Mouse (Mus musculus) limb, embryonic 12.5 days (tissue): ENCODE results near the gene Doxl2. TPM values are rescaled to one million over a fixed set of nuclear protein-coding genes. Genes with fewer than 3 reads are reported as not detected.
"Not testable (repeated sequence)": the region's sequence is repeated elsewhere in the genome, so short reads cannot be mapped to it uniquely, and the experiment has no call there.

ENCODE experiments used
- ATAC-seq: fragments of 200-750 bp; cut with Nextera tagmentation; 2 replicates; pipeline ENCODE4 v1.8.0; 2017; ENCODE audit warnings: low read depth, moderate TSS enrichment; ENCODE audit not compliant: insufficient number of reproducible peaks, insufficient read depth, low FRiP score, low TSS enrichment
- H3K27ac ChIP-seq: fragments of 300-500 bp; sonication (generic); 2 replicates; pipeline ENCODE4 v1.5.1; 2016; ENCODE audit warnings: mild to moderate bottlenecking, moderate library complexity
- H3K27me3 ChIP-seq: fragments of 300-500 bp; sonication (generic); 2 replicates; pipeline ENCODE4 v1.6.1; 2016; ENCODE audit warnings: mild to moderate bottlenecking, moderate library complexity
- H3K36me3 ChIP-seq: fragments of 300-500 bp; sonication (generic); 2 replicates; pipeline ENCODE4 v1.6.1; 2016; ENCODE audit warnings: mild to moderate bottlenecking, moderate library complexity
- H3K4me1 ChIP-seq: fragments of 300-500 bp; sonication (generic); replicated peaks from 2 replicates; pipeline ENCODE4 v1.6.1; 2016
- H3K4me2 ChIP-seq: fragments of 300-500 bp; sonication (generic); 2 replicates; pipeline ENCODE4 v1.6.1; 2016; ENCODE audit warnings: mild to moderate bottlenecking, moderate library complexity
- H3K4me3 ChIP-seq: fragments of 300-500 bp; sonication (generic); replicated peaks from 2 replicates; pipeline ENCODE4 v1.5.1; 2016; ENCODE audit warnings: mild to moderate bottlenecking
- H3K9ac ChIP-seq: fragments of 300-500 bp; sonication (generic); replicated peaks from 2 replicates; pipeline ENCODE4 v1.6.1; 2016; ENCODE audit warnings: mild to moderate bottlenecking, moderate library complexity
- H3K9me3 ChIP-seq: fragments of 300-500 bp; sonication (generic); 2 replicates; pipeline ENCODE4 v1.6.1; 2016; ENCODE audit warnings: mild to moderate bottlenecking, moderate library complexity
- WGBS: fragments of 180-500 bp; shearing (Covaris S2); methylation state at CpG from one replicate; pipeline ENCODE4 v1.1.7; 2016; 5-methylcytosine and 5-hydroxymethylcytosine counted together
- polyA plus RNA-seq: library from polyadenylated mRNA; unstranded; fragments of >200 nt; fragmentation: Nextera tagmentation; extraction: Ambion mirVana; gene quantifications from 2 replicates; pipeline ENCODE4 v1.2.1, GENCODE M21; 2016

Doxl2 gene
- polyA plus RNA-seq = not detected in 2 replicates

DNA sequence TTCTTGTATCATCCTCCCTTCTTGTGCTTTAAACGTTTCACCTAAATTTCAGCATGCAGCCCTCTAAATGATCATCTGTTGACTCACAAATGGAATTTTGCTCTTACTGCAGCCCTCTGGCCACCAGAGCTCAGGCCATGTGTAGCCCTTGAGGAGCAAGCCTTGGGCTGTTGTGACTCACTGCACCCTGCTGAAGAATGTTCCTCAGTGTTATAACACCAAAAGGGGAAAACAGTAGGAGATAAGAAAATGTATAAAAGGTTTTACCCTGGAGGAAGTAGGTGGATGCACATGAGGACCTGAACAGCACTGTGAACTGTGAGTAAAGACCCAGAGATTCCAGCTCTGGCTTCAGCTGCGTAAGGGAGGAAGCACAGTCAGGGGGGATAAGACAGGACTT, at the start of gene Doxl2:
Doxl2 (plus strand) TSS at position 301 of the 400 bp plus-strand sequence.
- Histone ChIP-seq H3K4me1 (no peaks in the 10 kb centered on the region), H3K36me3 (no peaks in the 10 kb centered on the region), H3K4me3 (no peak within 1 kb of the TSS), H3K4me2 (no peak within 1 kb of the TSS), H3K9me3 (no peaks in the 10 kb centered on the region), H3K9ac (no peak within 1 kb of the TSS), H3K27me3 (no peaks in the 10 kb centered on the region), H3K27ac (no peak within 1 kb of the TSS)
- WGBS = 78% methylated on average over 2 of the region's 2 CpGs
- ATAC-seq = no peak

DNA sequence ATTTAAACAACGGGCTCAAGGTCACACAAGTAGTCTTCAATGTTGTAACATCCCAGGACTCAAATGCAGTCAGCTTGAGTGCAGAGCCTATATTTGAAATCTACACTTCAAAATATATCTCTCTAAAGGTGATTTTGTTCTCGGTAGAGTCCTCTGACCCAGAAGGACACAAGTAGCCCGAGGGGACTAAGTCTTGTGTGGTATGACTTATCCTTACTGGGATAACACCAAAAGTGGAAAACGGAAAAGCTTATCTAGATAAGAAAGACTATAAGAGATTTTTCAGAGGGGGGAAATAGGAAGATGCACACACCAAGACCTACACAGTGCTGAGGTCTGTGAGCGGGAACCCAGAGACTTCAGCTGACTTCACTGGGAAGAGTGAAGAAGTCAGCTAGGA, 45.2 kb upstream of the Doxl2 start, which contains the start of gene 1600015I10Rik:
1600015I10Rik (plus strand) TSS at position 301 of the 400 bp plus-strand sequence.
- H3K4me1 ChIP-seq = no peaks in the 10 kb centered on the region
- 0 out of 2 replicates have a peak, but pooled peaks cover 3% of the 10 kb centered on the region for H3K27me3 ChIP-seq
- no peak within 1 kb of the TSS for H3K9ac ChIP-seq
- H3K4me3 ChIP-seq = no peak within 1 kb of the TSS
- H3K27ac ChIP-seq = no peak within 1 kb of the TSS
- H3K36me3 ChIP-seq = no peaks in the 10 kb centered on the region
- no peak for ATAC-seq
- no peaks in the 10 kb centered on the region for H3K9me3 ChIP-seq
- WGBS = 93% methylated on average over 5 of the region's 5 CpGs
- H3K4me2 ChIP-seq = no peak within 1 kb of the TSS

DNA sequence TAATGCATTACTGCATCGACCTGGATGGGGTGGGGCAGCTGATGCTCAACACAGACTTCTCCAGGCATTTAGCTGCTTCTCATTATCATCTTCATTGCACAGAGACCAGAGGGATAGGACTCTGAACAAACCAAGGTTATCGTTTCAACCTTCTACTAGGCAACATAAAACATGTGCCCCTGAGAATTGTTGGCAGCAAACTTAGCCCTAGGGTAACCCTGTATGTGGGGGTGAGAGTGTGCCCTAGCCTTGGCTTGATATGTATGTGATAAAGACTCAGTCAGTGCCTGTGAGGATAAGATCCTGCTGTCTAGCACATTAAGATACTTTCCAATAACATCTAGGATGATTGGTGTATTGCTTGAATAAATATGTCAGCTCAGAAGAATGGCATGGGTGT, 25.2 kb upstream of the Doxl2 start:
- Histone ChIP-seq H3K27me3 (no peaks in the 10 kb centered on the region), H3K4me3 (no peak overlapping the region), H3K9me3 (peaks cover under 1% of the 10 kb centered on the region), H3K36me3 (no peaks in the 10 kb centered on the region), H3K9ac (no peak overlapping the region), H3K4me1 (no peaks in the 10 kb centered on the region), H3K27ac (no peak overlapping the region), H3K4me2 (no peak overlapping the region)
- ATAC-seq = no peak
- 77% methylated on average over 2 of the region's 2 CpGs for WGBS

DNA sequence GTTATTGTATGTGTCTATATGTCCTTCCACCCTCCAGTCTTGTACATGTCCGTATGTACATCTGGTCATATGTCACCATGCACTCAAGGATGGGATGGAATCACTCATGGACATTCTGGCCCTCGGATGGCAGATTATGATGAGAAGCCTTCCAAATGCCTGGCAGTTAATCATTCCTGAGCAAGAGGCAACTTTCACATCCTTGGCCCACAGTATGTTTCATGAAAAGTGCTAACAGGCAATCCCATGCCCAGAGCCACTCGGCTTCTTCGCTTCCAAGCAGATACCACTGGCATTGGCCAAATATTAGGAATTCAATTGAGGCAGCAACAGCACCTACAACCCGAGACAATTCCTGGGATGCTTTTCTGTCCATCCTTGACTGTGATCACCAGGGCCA, 24.1 kb upstream of the Doxl2 start:
- Histone ChIP-seq H3K27me3 (no peaks in the 10 kb centered on the region), H3K4me2 (no peak overlapping the region), H3K9ac (no peak overlapping the region), H3K27ac (no peak overlapping the region), H3K9me3 (no peaks in the 10 kb centered on the region), H3K36me3 (no peaks in the 10 kb centered on the region), H3K4me1 (no peaks in the 10 kb centered on the region), H3K4me3 (no peak overlapping the region)
- 87% methylated on average over 5 of the region's 5 CpGs for WGBS
- ATAC-seq = no peak

DNA sequence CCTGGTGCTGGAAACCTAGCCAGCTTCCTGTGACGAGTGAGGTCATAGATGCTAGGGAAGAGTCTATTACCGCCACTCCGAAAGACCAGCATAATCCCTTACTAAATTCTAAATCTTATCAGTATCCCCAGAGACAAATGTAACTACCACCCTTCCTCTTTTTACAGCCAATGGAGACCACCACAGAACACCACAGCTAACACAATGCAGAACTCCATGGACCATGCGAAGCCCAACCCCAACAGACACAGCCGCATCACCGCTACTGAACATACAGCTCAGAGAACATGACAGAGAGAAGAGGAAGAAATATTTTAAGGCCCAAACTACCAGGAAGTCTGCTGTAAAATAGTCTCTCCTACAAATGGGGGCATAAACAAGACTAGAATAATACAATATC, 23.1 kb upstream of the Doxl2 start:
- Histone ChIP-seq H3K9me3 (no peaks in the 10 kb centered on the region), H3K27me3 (no peaks in the 10 kb centered on the region), H3K36me3 (no peaks in the 10 kb centered on the region), H3K27ac (no peak overlapping the region), H3K4me3 (no peak overlapping the region), H3K4me1 (no peaks in the 10 kb centered on the region), H3K9ac (no peak overlapping the region), H3K4me2 (no peak overlapping the region)
- WGBS = 89% methylated on average over 6 of the region's 6 CpGs
- no peak for ATAC-seq

DNA sequence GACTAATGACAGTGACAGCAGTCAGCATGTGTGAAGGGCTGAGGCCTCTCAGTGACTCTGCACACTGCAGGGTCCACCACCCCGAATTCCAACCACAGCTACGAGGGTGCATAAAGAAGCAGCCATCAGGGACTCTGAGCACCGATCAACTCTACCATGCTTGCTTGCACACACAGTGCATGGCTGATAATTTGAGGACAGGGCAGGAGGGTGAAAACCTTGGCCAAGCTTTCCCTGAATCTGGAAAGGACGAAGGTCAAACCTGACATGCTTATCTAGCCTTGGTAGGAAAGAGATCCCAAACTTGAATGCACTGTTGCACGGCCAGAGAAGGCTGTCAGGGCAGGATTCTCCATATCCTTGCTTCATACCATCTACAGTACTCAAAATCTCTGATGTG, 21.5 kb upstream of the Doxl2 start:
- Histone ChIP-seq H3K27me3 (no peaks in the 10 kb centered on the region), H3K9ac (no peak overlapping the region), H3K36me3 (no peaks in the 10 kb centered on the region), H3K4me3 (no peak overlapping the region), H3K4me1 (no peaks in the 10 kb centered on the region), H3K4me2 (no peak overlapping the region), H3K27ac (no peak overlapping the region), H3K9me3 (no peaks in the 10 kb centered on the region)
- WGBS = 76% methylated on average over 5 of the region's 5 CpGs
- ATAC-seq = no peak

DNA sequence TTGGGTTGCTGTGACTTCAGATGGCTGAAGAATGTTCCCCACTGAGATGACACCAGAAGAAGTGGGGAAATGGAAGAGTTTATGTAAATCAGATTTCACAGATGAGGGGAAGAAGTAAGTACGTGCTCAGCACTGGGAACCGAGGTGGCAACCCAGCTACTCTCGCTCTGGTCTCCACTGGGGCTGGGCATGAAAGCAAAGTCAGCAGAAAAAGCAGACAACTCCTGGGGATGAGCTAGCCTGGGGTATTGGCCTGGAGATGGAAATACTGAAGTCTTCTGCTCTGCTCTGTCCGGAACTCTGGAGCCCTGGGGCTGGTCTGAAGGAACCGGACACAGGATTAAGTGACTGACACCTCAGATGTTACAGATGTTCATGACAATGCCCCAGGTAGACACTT, 20.6 kb upstream of the Doxl2 start:
- whole genome bisulfite sequencing = 81% methylated on average over 5 of the region's 5 CpGs
- Histone ChIP-seq H3K27me3 (no peaks in the 10 kb centered on the region), H3K27ac (no peak overlapping the region), H3K4me1 (no peaks in the 10 kb centered on the region), H3K36me3 (no peaks in the 10 kb centered on the region), H3K9me3 (no peaks in the 10 kb centered on the region), H3K9ac (no peak overlapping the region), H3K4me3 (no peak overlapping the region), H3K4me2 (no peak overlapping the region)
- no peak for ATAC-seq

DNA sequence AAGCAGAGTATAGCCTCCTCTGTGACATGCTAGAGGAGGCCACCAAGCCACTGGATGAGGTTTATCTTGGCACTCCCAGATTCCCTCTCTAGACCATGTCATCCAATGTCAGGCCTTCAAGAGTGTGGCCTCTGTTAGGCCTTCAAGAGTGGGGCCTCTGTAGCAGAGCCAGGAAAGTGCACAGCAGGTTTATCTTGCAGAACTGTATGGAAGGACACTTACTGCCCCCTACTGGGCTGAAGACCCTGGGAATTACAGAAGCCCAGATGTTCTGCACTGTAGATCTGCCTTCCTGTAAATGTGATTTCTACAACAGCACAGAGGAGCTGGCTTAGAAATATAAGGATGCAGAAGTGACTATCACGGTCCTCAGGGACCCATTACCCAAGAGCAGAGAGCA, 19.8 kb upstream of the Doxl2 start:
- H3K4me2 ChIP-seq = no peak overlapping the region
- ATAC-seq = no peak
- H3K4me3 ChIP-seq = no peak overlapping the region
- H3K9ac ChIP-seq = no peak overlapping the region
- H3K27me3 ChIP-seq = no peaks in the 10 kb centered on the region
- 37% methylated on average over 1 of the region's 1 CpGs for WGBS
- no peak overlapping the region for H3K27ac ChIP-seq
- no peaks in the 10 kb centered on the region for H3K36me3 ChIP-seq
- H3K4me1 ChIP-seq = no peaks in the 10 kb centered on the region
- H3K9me3 ChIP-seq = no peaks in the 10 kb centered on the region

DNA sequence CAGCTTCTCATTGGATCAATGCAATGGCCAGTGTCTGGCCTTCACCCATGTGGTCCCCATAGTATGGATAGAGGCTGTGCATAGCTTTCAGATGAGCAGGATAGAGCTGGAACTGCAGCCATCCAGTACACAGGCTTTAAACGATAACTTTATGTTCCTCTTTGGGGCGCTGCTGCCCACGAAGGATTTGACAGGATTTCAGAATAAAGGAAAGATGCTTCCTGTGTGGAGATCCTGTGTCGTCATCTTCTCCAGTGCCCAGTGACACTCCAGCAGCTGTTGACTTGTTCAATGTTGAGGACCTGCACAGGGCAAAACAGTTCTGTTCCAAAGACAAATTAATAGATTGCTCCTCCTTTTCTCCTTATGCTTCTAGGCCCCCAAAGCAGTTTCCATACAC, 18.0 kb upstream of the Doxl2 start:
- Histone ChIP-seq H3K36me3 (no peaks in the 10 kb centered on the region), H3K9me3 (no peaks in the 10 kb centered on the region), H3K4me2 (no peak overlapping the region), H3K27me3 (no peaks in the 10 kb centered on the region), H3K9ac (no peak overlapping the region), H3K4me3 (no peak overlapping the region), H3K27ac (no peak overlapping the region), H3K4me1 (no peaks in the 10 kb centered on the region)
- WGBS = 90% methylated on average over 4 of the region's 4 CpGs
- ATAC-seq = no peak

DNA sequence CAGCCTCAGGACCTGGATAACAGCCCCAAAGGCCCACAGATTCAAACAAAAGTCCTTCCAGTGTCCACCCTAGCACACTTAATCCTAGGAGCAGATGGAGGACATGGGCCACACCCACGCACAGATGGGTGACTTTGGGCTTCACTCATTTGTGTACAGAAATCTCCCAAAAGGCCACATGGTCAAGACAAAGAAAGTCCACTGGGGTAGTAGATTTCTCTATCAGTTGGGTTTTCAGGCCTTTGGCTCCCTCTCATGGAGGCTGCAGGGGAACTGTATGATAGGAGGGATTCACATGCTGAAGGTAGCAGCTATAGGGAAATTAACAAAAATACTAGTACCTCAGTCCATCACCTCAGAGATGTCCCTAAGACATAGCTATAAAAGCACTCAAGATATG, 16.7 kb upstream of the Doxl2 start:
- no peaks in the 10 kb centered on the region for H3K36me3 ChIP-seq
- H3K27ac ChIP-seq = no peak overlapping the region
- no peaks in the 10 kb centered on the region for H3K9me3 ChIP-seq
- no peak overlapping the region for H3K9ac ChIP-seq
- ATAC-seq = no peak
- no peaks in the 10 kb centered on the region for H3K27me3 ChIP-seq
- H3K4me2 ChIP-seq = no peak overlapping the region
- H3K4me1 ChIP-seq = no peaks in the 10 kb centered on the region
- 76% methylated on average over 1 of the region's 1 CpGs for WGBS
- H3K4me3 ChIP-seq = no peak overlapping the region

DNA sequence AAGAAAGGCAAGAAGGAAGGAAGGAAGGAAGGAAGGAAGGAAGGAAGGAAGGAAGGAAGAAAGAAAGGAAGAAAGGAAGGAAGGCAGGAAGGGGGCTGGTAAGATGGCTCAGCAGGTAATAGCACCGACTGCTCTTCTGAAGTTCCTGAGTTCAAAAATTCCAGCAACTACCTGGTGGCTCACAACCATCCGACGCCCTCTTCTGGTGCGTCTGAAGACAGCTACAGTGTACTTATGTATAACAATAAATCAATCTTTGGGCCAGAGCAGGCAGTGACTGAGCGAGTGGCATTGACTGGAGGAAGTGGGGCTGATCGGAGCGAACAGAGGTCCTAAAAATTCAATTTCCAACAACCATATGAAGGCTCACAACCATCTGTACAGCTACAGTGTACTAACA, 15.6 kb upstream of the Doxl2 start:
- H3K27ac ChIP-seq, ATAC-seq, H3K36me3 ChIP-seq, H3K27me3 ChIP-seq, H3K4me1 ChIP-seq, H3K4me3 ChIP-seq, H3K9me3 ChIP-seq, H3K4me2 ChIP-seq, H3K9ac ChIP-seq: not testable (repeated sequence)
- 32% methylated on average over 7 of the region's 7 CpGs for whole genome bisulfite sequencing

DNA sequence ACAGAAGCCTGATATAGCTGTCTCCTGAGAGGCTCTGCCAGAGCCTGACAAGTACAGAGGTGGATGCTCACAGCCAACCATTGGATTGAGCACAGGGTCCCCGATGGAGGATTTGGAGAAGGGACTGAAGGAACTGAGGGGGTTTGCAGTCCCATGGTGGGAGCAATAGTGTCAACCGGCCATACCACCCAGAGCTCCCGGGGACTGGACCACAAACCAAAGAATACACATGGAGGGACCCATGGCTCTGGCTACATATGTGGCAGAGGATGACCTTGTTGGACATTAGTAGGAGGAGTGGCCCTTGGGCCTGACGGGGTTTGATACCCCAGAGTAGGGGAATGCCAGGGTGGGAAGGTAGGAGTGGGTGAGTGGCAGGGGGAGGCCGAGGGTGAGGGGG, 8.1 kb upstream of the Doxl2 start:
- ATAC-seq, H3K9me3 ChIP-seq, H3K9ac ChIP-seq, H3K27ac ChIP-seq, H3K4me1 ChIP-seq, H3K4me3 ChIP-seq, H3K36me3 ChIP-seq, H3K4me2 ChIP-seq, H3K27me3 ChIP-seq: not testable (repeated sequence)
- 87% methylated on average over 5 of the region's 5 CpGs for WGBS
